Mouse (Mus musculus) Patski (cell line): Measurements from ENCODE around the gene A4galt. TPM values are rescaled to one million over a fixed set of nuclear protein-coding genes. Genes with fewer than 3 reads are reported as not detected.

Experiments
- ATAC-seq: fragments of 100-300 bp; one replicate; pipeline ENCODE4 v1.8.0; 2021
- CTCF ChIA-PET: fragments of 350-600 bp; sonication (Branson Sonifier 250); formaldehyde crosslinking; loops from one replicate; lab custom pipeline; 2022; ENCODE audit warnings: inconsistent platforms; lab: Charles Lee
- POLR2A ChIA-PET: fragments of 350-600 bp; sonication (Branson Sonifier 250); formaldehyde crosslinking; loops from one replicate; lab custom pipeline; 2022; ENCODE audit warnings: antibody characterized with exemption, inconsistent platforms; lab: Charles Lee
- DNase-seq: peaks from one replicate; pipeline ENCODE4 v3.0.0-alpha.2; 2011; ENCODE audit warnings: low read depth, low spot score
- H3K27me3 ChIP-seq: fragments of 371-371 bp; one replicate; pipeline ENCODE4 v1.5.1; 2021
- CTCF ChIP-seq: fragments of 100-300 bp; IDR thresholded peaks from one replicate; pipeline ENCODE4 v1.5.1; 2021
- in situ Hi-C: fragments of 300-500 bp; cut with MboI; formaldehyde crosslinking; loops from 3 replicates; pipeline ENCODE4 v1.11.1; 2018; ENCODE audit warnings: low pct_unique_long_range_greater_than_20kb, mixed read lengths
- polyA plus RNA-seq: library from polyadenylated mRNA; unstranded; gene quantifications from one replicate; pipeline ENCODE4 v1.2.3, GENCODE M21; 2021

The A4galt gene
- polyA plus RNA-seq, result 0.46 TPM

DNA sequence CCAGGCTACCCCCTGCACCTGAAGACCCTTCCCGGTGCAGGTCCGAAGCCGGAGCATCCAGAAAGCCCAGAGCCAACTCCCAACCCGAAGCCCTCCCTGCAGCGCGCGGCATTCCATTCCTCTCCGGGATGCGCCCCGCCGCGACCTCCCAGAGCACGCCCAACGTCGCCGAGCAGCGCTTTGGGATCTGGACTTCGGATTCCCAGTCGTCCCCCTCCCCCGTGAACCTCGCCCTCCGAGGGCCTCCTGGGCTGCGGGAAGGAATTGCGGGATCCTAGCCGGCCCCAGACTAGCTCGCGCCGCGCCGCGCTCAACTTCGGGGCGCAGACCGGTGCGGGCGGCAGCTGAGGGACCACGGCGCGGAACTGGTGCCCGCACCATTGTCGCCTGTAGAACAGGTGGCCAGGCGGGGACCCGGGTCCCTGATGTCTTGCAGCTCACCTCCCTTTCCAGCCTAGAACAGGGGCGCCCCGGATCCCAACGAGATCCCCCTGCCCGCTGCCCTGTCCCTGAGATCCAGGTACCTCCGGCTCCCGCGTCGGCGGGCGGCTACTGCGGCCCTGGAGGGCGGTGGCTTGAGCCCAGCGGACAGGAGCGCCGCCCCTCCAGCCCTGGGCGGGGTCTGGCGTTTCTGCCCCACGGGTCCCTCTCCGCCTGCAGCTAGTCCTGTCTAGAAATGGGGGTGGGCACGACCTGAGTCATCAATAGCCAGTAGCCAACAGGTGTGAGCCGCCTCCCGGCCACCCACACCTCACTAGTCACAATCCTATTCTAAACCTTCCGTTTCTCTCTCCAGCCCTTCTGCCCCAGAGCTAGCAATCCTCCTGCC lies at the start of gene A4galt:
Gene A4galt (minus strand): TSS at position 599 of the 829 bp plus-strand sequence.
- POLR2A ChIA-PET, result no interaction called here

DNA sequence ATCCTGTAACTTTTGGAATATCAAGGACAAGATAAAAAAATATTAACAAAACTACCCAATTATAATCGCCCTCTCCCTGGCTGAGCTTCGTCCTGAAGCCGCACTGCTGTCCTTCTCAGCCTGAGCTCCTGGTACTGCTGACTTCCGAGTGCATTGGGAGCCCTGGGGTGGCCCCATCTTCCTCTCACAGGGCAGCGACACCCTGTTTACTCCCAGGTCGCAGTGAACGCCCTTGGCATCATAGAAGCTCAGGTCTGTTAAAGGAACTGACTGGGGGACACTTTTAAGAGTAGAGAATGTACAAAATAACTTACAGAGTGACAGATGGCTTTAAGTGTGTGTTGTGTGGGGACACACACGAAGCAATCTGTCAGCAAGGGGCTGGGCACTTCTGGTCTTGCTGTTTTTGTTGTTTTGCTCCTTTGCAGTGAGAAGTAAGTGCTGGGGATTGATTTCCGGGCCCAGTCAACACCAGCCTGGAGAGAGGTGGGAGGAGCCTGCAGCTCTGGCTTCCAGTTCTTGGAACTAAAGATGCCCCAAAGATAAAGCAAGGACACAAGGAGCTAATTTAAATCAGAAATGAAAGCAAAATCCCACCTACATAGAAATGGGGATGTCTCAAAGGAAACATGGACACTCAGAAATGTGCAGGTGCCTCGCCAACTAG lies 48.5 kb upstream of the A4galt start:
- no peaks in the 10 kb centered on the region for H3K27me3 ChIP-seq
- DNase-seq (no peak), ATAC-seq (no peak)
- in situ Hi-C loops, result loop anchor here (5.0 kb wide), 1 partner anchor 78 kb away; no protein-coding TSS in a partner anchor
- TF ChIP-seq CTCF, result no peak
- ChIA-PET CTCF (interaction anchor here (1.0 to 1.4 kb wide), 3 partner anchors 14 to 91 kb away, joined by 3 read pairs; no protein-coding TSS in a partner anchor), POLR2A (no interaction called here)

More for the DNA sequence above, at the start of gene A4galt:
- ATAC-seq (no peak), DNase-seq (no peak)
- CTCF ChIA-PET, result no interaction called here
- no peak for TF ChIP-seq CTCF
- H3K27me3 ChIP-seq, result no peaks in the 10 kb centered on the region
- in situ Hi-C loops, result no loop called here

DNA sequence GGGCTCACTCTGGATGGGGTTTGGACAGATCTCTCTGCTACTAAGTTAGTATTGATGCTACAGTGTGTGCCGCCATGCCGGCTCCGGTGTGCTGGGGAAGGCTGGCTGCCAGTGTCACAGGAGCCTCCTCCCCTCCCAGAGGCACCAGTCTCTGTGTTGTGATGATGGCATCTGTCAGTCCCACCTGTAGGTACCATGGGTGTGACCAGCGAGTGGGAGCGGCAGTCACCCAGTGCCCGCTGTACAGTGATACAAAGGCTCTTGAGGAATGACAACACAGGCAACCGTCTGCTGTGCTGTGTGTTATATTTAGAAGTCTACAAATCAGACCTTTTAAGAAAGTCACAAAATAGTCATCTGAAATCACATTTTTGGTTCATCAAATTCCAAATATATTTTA lies 47.9 kb upstream of the A4galt start:
- no peaks in the 10 kb centered on the region for H3K27me3 ChIP-seq
- CTCF ChIA-PET, result interaction anchor here (1.1 to 1.4 kb wide), 2 partner anchors 76 to 90 kb away, joined by 3 read pairs; no protein-coding TSS in a partner anchor
- no peak for TF ChIP-seq CTCF
- no peak for ATAC-seq
- DNase-seq, result no peak
- POLR2A ChIA-PET, result no interaction called here
- in situ Hi-C loops, result loop anchor here (5.0 kb wide), 1 partner anchor 77 kb away; no protein-coding TSS in a partner anchor

DNA sequence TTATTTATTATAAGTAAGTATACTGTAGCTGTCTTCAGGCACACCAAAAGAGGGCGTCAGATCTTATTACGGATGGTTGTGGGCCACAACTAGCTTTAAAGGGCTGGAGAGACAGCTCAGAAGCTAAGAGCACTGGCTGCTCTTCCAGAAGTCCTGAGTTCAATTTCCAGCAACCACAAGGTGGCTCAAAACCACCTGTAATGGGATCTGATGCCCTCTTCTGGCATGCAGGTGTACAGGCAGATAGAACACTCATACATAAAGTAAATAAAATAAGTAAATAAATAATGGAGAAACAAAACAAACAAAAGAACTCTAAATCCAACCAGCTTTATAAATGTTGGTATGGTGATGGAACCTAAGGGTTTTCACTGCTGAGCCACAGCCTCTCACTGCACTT lies 47.2 kb upstream of the A4galt start:
- ChIA-PET POLR2A (no interaction called here), CTCF (interaction anchor here (1.4 to 2.5 kb wide), 2 partner anchors 75 to 88 kb away, joined by 3 to 9 read pairs; no protein-coding TSS in a partner anchor)
- no peak for TF ChIP-seq CTCF
- no peaks in the 10 kb centered on the region for H3K27me3 ChIP-seq
- in situ Hi-C loops, result loop anchor here (5.0 kb wide), 1 partner anchor 77 kb away; no protein-coding TSS in a partner anchor
- no peak for DNase-seq
- ATAC-seq, result no peak

DNA sequence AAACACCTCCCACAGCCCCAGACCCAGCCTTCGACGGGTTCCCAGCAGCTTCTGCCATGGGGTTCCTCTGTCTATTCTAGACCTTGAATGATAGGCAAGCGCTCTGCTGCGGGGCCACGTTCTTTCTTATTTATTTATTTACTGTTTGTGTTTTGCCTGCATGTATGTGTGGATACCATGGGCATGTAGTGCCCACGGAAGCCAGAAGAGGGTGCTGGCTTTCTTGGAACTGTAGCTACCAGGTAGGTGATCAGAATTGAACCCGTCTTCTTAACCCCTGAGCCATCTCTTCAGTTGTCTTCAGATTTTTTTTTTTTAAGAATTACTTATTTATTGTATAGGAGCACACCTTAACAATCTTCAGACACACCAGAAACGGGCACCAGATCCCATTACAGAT lies 46.7 kb upstream of the A4galt start:
- ATAC-seq, result no peak
- no peak for DNase-seq
- TF ChIP-seq CTCF, result no peak
- in situ Hi-C loops, result loop anchor here (5.0 kb wide), 1 partner anchor 76 kb away; no protein-coding TSS in a partner anchor
- CTCF ChIA-PET, result interaction anchor here (1.4 to 2.5 kb wide), 2 partner anchors 75 to 88 kb away, joined by 3 to 9 read pairs; no protein-coding TSS in a partner anchor
- POLR2A ChIA-PET, result no interaction called here
- H3K27me3 ChIP-seq, result no peaks in the 10 kb centered on the region

DNA sequence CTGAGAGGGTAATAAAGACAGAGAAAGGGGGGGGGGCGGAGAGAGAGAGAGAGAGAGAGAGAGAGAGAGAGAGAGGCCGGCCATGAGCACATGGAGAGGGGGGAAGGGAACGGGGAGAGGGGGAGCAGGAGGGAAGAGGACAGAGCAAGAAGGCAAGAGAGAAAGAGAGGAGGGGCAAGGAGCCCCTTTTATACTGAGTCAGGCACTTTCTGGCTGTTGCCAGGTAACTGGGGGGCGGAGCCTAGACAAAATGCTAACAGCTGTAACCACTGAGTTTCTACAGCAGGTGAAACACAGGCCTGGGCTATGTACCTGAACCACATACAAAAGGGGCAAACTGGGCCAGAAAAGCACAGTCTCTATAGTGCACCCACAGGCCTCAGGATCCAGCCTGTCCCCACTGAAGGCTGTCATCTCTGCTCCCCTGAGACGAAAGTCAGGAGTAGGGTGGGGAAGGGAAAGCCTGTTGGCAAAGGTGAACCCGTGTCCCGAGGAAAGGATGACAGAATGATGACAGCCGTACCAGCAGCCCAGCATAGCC lies 45.3 kb upstream of the A4galt start:
- ATAC-seq, result no peak

DNA sequence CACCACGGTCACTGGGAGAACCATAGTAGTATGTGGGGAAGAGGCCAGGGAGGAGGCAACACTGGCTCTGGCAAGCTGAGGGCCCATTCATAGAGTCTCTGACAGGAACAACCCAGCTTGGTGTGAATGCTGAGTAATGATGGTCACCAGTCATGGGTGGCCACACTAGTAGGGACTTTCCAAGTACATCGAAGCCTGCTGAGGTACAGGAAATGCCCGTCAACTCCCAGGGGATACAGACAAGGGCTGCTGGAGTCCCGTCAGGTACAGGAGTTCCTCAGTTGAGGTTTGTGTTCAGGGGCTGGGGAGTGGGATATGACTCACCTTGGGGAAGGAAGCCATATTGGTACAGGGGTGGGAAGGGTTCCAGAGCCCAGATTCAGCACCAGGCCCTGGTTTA lies 44.5 kb upstream of the A4galt start:
- peak; percentile 46 for DNase-seq
- no peaks in the 10 kb centered on the region for H3K27me3 ChIP-seq
- CTCF ChIA-PET, result interaction anchor here (0.8 to 1.3 kb wide), 2 partner anchors 8 to 16 kb away, joined by 3 read pairs; no protein-coding TSS in a partner anchor
- POLR2A ChIA-PET, result interaction anchor here (0.6 kb wide), 1 partner anchor 448 kb away, joined by 3 read pairs; no protein-coding TSS in a partner anchor
- TF ChIP-seq CTCF, result no peak
- in situ Hi-C loops, result loop anchor here (5.0 kb wide), 1 partner anchor 74 kb away; no protein-coding TSS in a partner anchor
- ATAC-seq, result no peak

More for the DNA sequence above, 45.3 kb upstream of the A4galt start:
- no peak for DNase-seq
- in situ Hi-C loops, result loop anchor here (5.0 kb wide), 1 partner anchor 75 kb away; no protein-coding TSS in a partner anchor
- ChIA-PET CTCF (interaction anchor here (2.5 kb wide), 1 partner anchor 86 kb away, joined by 9 read pairs; no protein-coding TSS in a partner anchor), POLR2A (interaction anchor here (0.6 kb wide), 1 partner anchor 449 kb away, joined by 3 read pairs; no protein-coding TSS in a partner anchor)
- TF ChIP-seq CTCF, result no peak
- H3K27me3 ChIP-seq, result no peaks in the 10 kb centered on the region

DNA sequence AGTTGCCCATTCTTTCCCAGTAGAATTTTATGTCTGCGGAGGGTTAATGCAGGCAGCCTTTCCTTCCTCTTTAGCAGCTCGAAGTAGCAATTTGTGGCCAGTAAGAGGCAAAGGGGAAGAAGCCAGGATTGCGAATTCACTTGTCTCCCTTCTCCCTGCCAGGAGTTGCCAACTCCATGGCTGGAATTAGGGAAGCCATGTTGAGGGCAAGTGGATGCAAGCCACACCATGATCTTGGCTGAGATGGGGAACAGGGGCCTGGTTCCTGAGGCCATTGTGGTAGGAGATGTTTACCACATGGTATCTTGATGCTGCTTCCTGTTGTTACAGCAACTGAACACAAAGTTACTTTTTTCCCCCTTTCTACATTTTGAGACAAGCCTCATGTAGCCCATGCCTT lies 43.4 kb upstream of the A4galt start:
- in situ Hi-C loops, result loop anchor here (5.0 kb wide), 1 partner anchor 73 kb away; no protein-coding TSS in a partner anchor
- no peak for DNase-seq
- H3K27me3 ChIP-seq, result no peaks in the 10 kb centered on the region
- CTCF ChIA-PET, result interaction anchor here (1.3 kb wide), 1 partner anchor 9 kb away, joined by 3 read pairs; no protein-coding TSS in a partner anchor
- no peak for TF ChIP-seq CTCF
- POLR2A ChIA-PET, result no interaction called here
- ATAC-seq, result no peak

DNA sequence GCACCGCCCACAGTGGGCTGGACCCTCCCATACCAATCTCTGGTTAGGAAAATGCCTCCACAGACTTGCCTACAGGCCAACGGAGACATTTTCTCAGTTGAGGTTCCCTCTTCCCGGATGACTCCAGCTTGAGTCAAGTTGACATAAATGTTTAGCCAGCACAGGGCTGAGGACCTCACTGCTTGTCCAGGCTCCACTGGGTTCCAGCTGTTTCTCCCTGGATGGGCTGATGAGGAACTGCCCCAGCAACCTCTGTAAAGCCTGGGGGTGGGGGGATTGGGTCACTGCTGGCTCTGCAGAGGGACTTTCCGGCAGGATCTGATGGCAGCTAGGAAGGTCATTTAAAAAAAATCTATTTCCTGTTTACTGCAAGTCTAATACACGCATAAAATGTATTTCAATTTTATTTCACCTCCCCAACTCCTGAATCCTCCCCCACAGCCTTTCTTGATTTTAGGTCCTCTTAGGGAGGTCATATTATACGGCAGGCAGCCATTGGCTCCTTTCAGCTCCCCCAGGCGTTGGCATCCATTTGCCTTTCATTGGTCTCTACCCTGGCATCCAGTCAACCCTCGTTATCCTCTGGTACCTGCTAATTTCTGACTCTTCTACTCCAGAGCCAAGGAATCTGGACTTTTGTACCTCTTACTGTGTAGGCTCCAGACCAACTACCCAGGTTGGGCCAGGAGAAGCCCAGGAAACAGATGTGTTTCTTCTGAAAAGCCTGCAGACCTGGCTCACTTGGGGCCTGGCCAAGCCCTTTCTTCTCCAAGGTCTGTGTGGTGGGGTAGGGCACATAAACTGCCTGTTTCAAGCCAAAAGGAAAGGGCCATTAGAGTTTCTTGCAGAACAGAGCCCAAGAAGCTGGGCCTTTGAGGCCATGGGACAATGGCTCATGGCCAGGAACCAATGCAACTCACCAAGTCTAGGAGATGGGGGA lies 42.4 kb upstream of the A4galt start:
- DNase-seq, result no peak
- CTCF ChIA-PET, result interaction anchor here (1.3 kb wide), 1 partner anchor 83 kb away, joined by 3 read pairs; no protein-coding TSS in a partner anchor
- in situ Hi-C loops, result no loop called here
- no peak for TF ChIP-seq CTCF
- no peaks in the 10 kb centered on the region for H3K27me3 ChIP-seq
- no peak for ATAC-seq
- POLR2A ChIA-PET, result interaction anchor here (0.5 kb wide), 1 partner anchor 79 kb away, joined by 3 read pairs; no protein-coding TSS in a partner anchor
